Mouse (Mus musculus) forelimb bud, embryonic 11.5 days (tissue): ENCODE results near the gene Rhbg.

Experiments used
- DNase-seq: peaks from one replicate; pipeline ENCODE4 v3.0.0-alpha.2; 2012; ENCODE audit warnings: low read depth, low spot score

Rhbg gene

GRCm38 (mm10) chr3:88256382-88256781 lies 1.9 kb upstream of the Rhbg start:
- no peak for DNase-seq

GRCm38 (mm10) chr3:88255950-88256349 lies 1.4 kb upstream of the Rhbg start:
- DNase-seq, result no peak

- DNase-seq, result no peak
These were observed 1.8 kb downstream of the Rhbg start for GRCm38 (mm10) chr3:88252739-88253138.

- no peak for DNase-seq
These were observed 6.1 kb downstream of the Rhbg start for GRCm38 (mm10) chr3:88248406-88248805.

- DNase-seq, result no peak
These were observed 6.8 kb downstream of the Rhbg start for GRCm38 (mm10) chr3:88247666-88248065.

- peak; percentile 69 for DNase-seq
These were observed 8.7 kb downstream of the Rhbg start for GRCm38 (mm10) chr3:88245811-88246210.

GRCm38 (mm10) chr3:88244071-88244470 lies 10.4 kb downstream of the Rhbg start:
- peak; percentile 53 for DNase-seq

GRCm38 (mm10) chr3:88242531-88242930 lies 12.0 kb downstream of the Rhbg start:
- peak; percentile 58 for DNase-seq

- no peak for DNase-seq
These were observed 13.3 kb downstream of the Rhbg start for GRCm38 (mm10) chr3:88241045-88241786.

GRCm38 (mm10) chr3:88239446-88239845 lies 15.1 kb downstream of the Rhbg start:
- no peak for DNase-seq

- no peak for DNase-seq
These were observed 15.6 kb downstream of the Rhbg start for GRCm38 (mm10) chr3:88238866-88239391.

GRCm38 (mm10) chr3:88237556-88238194 lies 16.8 kb downstream of the Rhbg start:
- no peak for DNase-seq

- DNase-seq, result no peak
These were observed 17.4 kb downstream of the Rhbg start for GRCm38 (mm10) chr3:88237161-88237555.

- no peak for DNase-seq
These were observed 18.9 kb downstream of the Rhbg start for GRCm38 (mm10) chr3:88235616-88236015.

- no peak for DNase-seq
These were observed 19.3 kb downstream of the Rhbg start for GRCm38 (mm10) chr3:88235216-88235615.

- no peak for DNase-seq
These were observed 20.5 kb downstream of the Rhbg start for GRCm38 (mm10) chr3:88234041-88234440.

GRCm38 (mm10) chr3:88232851-88233649 lies 21.5 kb downstream of the Rhbg start:
- DNase-seq, result no peak

- no peak for DNase-seq
These were observed 22.2 kb downstream of the Rhbg start for GRCm38 (mm10) chr3:88232301-88232702.

GRCm38 (mm10) chr3:88231061-88231641 lies 23.4 kb downstream of the Rhbg start:
- DNase-seq, result no peak

- DNase-seq, result no peak
These were observed 24.1 kb downstream of the Rhbg start for GRCm38 (mm10) chr3:88230262-88231047.

GRCm38 (mm10) chr3:88229526-88229925 lies 25.0 kb downstream of the Rhbg start:
- DNase-seq, result no peak
